Mouse (Mus musculus) neural tube, embryonic 11.5 days (tissue): Measurements from ENCODE around the gene Bmf. TPM values are rescaled to one million over a fixed set of nuclear protein-coding genes. Genes with fewer than 3 reads are reported as not detected.

Source experiments
- ATAC-seq: fragments of 200-750 bp; cut with Nextera tagmentation; 2 replicates; pipeline ENCODE4 v1.8.0; 2017; ENCODE audit warnings: moderate number of reproducible peaks, mild to moderate bottlenecking, moderate TSS enrichment, moderate library complexity; ENCODE audit not compliant: insufficient read depth, low FRiP score, low TSS enrichment
- DNase-seq: peaks from one replicate; pipeline ENCODE4 v3.0.0-alpha.2; 2015; ENCODE audit warnings: low spot score
- H3K27ac ChIP-seq: fragments of 300-500 bp; sonication (generic); 2 replicates; pipeline ENCODE4 v1.5.1; 2014; ENCODE audit warnings: low read depth, mild to moderate bottlenecking, low read length
- H3K27me3 ChIP-seq: fragments of 300-500 bp; sonication (generic); 2 replicates; pipeline ENCODE4 v1.6.1; 2014; ENCODE audit warnings: mild to moderate bottlenecking, low read length, mixed read lengths; ENCODE audit not compliant: control insufficient read depth, insufficient read depth
- H3K36me3 ChIP-seq: fragments of 300-500 bp; sonication (generic); 2 replicates; pipeline ENCODE4 v1.6.1; 2014; ENCODE audit warnings: mild to moderate bottlenecking, low read length, moderate library complexity, mixed read lengths; ENCODE audit not compliant: control insufficient read depth, insufficient read depth
- H3K4me1 ChIP-seq: fragments of 300-500 bp; sonication (generic); 2 replicates; pipeline ENCODE4 v1.6.1; 2014; ENCODE audit warnings: low read length, mixed read lengths; ENCODE audit not compliant: control insufficient read depth, insufficient read depth
- H3K4me2 ChIP-seq: fragments of 300-500 bp; sonication (generic); 2 replicates; pipeline ENCODE4 v1.6.1; 2014; ENCODE audit warnings: low read depth, mild to moderate bottlenecking, moderate library complexity
- H3K4me3 ChIP-seq: fragments of 300-500 bp; sonication (generic); 2 replicates; pipeline ENCODE4 v1.5.1; 2014; ENCODE audit warnings: low read depth, low read length
- H3K9ac ChIP-seq: fragments of 300-500 bp; sonication (generic); 2 replicates; pipeline ENCODE4 v1.6.1; 2014; ENCODE audit warnings: mild to moderate bottlenecking, low read length
- H3K9me3 ChIP-seq: fragments of 300-500 bp; sonication (generic); 2 replicates; pipeline ENCODE4 v1.6.1; 2016; ENCODE audit warnings: low read length; ENCODE audit not compliant: control insufficient read depth
- WGBS: fragments of 180-500 bp; shearing (Covaris S2); extraction: QIAGEN DNeasy Blood & Tissue Kit; methylation state at CpG from one replicate; pipeline ENCODE4 v1.1.7; 2014; 5-methylcytosine and 5-hydroxymethylcytosine counted together
- polyA plus RNA-seq: library from polyadenylated mRNA; unstranded; fragments of >200 nt; fragmentation: Nextera tagmentation; extraction: Ambion mirVana; gene quantifications from 2 replicates; pipeline ENCODE4 v1.2.1, GENCODE M21; 2014

The Bmf gene
- polyA plus RNA-seq, 1 experiment from 2014 or later: 5.9 TPM

- 0 out of 2 replicates have a peak overlapping the region, but pooled peaks have one; percentile 27 for H3K27ac ChIP-seq
- no peak for DNase-seq
- 48% methylated on average over 9 of the region's 9 CpGs for WGBS
Measured at GRCm38 (mm10) chr2:118539881-118540516, 9.5 kb downstream of the Bmf start.

GRCm38 (mm10) chr2:118539040-118539439, 10.4 kb downstream of the Bmf start:
- WGBS: 87% methylated on average over 8 of the region's 8 CpGs
- ATAC-seq (no peak), DNase-seq (no peak)
- Histone ChIP-seq H3K9ac (no peak overlapping the region), H3K36me3 (no peaks in the 10 kb centered on the region), H3K4me3 (no peak overlapping the region), H3K4me2 (no peak overlapping the region), H3K9me3 (no peaks in the 10 kb centered on the region), H3K27ac (no peak overlapping the region), H3K4me1 (peaks cover 17% of the 10 kb centered on the region), H3K27me3 (no peaks in the 10 kb centered on the region)

More at GRCm38 (mm10) chr2:118539881-118540516, 9.5 kb downstream of the Bmf start:
- Histone ChIP-seq H3K9me3 (no peaks in the 10 kb centered on the region), H3K4me1 (peaks cover 25% of the 10 kb centered on the region), H3K9ac (no peak overlapping the region), H3K27me3 (no peaks in the 10 kb centered on the region), H3K4me2 (no peak overlapping the region), H3K4me3 (no peak overlapping the region), H3K36me3 (no peaks in the 10 kb centered on the region)
- no peak for ATAC-seq

GRCm38 (mm10) chr2:118537226-118537625, 12.3 kb downstream of the Bmf start:
- peaks cover 30% of the 10 kb centered on the region for H3K4me1 ChIP-seq
- WGBS: 47% methylated on average over 4 of the region's 4 CpGs

GRCm38 (mm10) chr2:118536553-118536952, 12.9 kb downstream of the Bmf start:
- no peak for ATAC-seq
- no peaks in the 10 kb centered on the region for H3K9me3 ChIP-seq
- WGBS: 76% methylated on average over 8 of the region's 8 CpGs
- no peak overlapping the region for H3K4me2 ChIP-seq
- H3K4me3 ChIP-seq: no peak overlapping the region
- no peak for DNase-seq
- H3K36me3 ChIP-seq: no peaks in the 10 kb centered on the region
- peaks cover 37% of the 10 kb centered on the region for H3K4me1 ChIP-seq
- H3K27ac ChIP-seq: no peak overlapping the region
- no peak overlapping the region for H3K9ac ChIP-seq
- H3K27me3 ChIP-seq: no peaks in the 10 kb centered on the region

More at GRCm38 (mm10) chr2:118537226-118537625, 12.3 kb downstream of the Bmf start:
- Histone ChIP-seq H3K4me3 (no peak overlapping the region), H3K36me3 (no peaks in the 10 kb centered on the region), H3K27me3 (no peaks in the 10 kb centered on the region), H3K9me3 (no peaks in the 10 kb centered on the region), H3K4me2 (no peak overlapping the region), H3K9ac (no peak overlapping the region), H3K27ac (no peak overlapping the region)
- ATAC-seq (no peak), DNase-seq (no peak)

GRCm38 (mm10) chr2:118536111-118536510, 13.4 kb downstream of the Bmf start:
- H3K4me1 ChIP-seq: peaks cover 41% of the 10 kb centered on the region
- WGBS: 90% methylated on average over 6 of the region's 6 CpGs
- no peak overlapping the region for H3K27ac ChIP-seq
- H3K9me3 ChIP-seq: no peaks in the 10 kb centered on the region
- H3K4me3 ChIP-seq: no peak overlapping the region
- H3K4me2 ChIP-seq: no peak overlapping the region
- ATAC-seq (no peak), DNase-seq (no peak)
- no peak overlapping the region for H3K9ac ChIP-seq
- H3K36me3 ChIP-seq: no peaks in the 10 kb centered on the region
- no peaks in the 10 kb centered on the region for H3K27me3 ChIP-seq

GRCm38 (mm10) chr2:118533969-118534368, 15.5 kb downstream of the Bmf start:
- 63% methylated on average over 6 of the region's 6 CpGs for WGBS
- DNase-seq (no peak), ATAC-seq (no peak)
- Histone ChIP-seq H3K4me3 (no peak overlapping the region), H3K4me2 (no peak overlapping the region), H3K27ac (peak overlapping the region; percentile 86), H3K9me3 (no peaks in the 10 kb centered on the region), H3K27me3 (no peaks in the 10 kb centered on the region), H3K9ac (no peak overlapping the region), H3K4me1 (peaks cover 53% of the 10 kb centered on the region), H3K36me3 (no peaks in the 10 kb centered on the region)

GRCm38 (mm10) chr2:118532855-118533675, 16.4 kb downstream of the Bmf start:
- peaks cover 53% of the 10 kb centered on the region for H3K4me1 ChIP-seq
- H3K36me3 ChIP-seq: no peaks in the 10 kb centered on the region
- H3K27me3 ChIP-seq: no peaks in the 10 kb centered on the region
- ATAC-seq: peak; percentile 72
- H3K4me2 ChIP-seq: peak overlapping the region; percentile 16; the same call in 1 of the 2 replicates
- H3K4me3 ChIP-seq: no peak overlapping the region
- no peaks in the 10 kb centered on the region for H3K9me3 ChIP-seq
- 2% methylated on average over 6 of the region's 6 CpGs for WGBS
- H3K9ac ChIP-seq: peak overlapping the region; percentile 20
- peak; percentile 72 for DNase-seq
- H3K27ac ChIP-seq: peak overlapping the region; percentile 86

GRCm38 (mm10) chr2:118532401-118532800, 17.1 kb downstream of the Bmf start:
- no peaks in the 10 kb centered on the region for H3K9me3 ChIP-seq
- peaks cover 50% of the 10 kb centered on the region for H3K4me1 ChIP-seq
- no peaks in the 10 kb centered on the region for H3K27me3 ChIP-seq
- peak; percentile 10; the same call in 1 of the 2 replicates for ATAC-seq
- no peak for DNase-seq
- peak overlapping the region; percentile 20; the same call in 1 of the 2 replicates for H3K9ac ChIP-seq
- no peaks in the 10 kb centered on the region for H3K36me3 ChIP-seq
- no peak overlapping the region for H3K4me3 ChIP-seq
- H3K27ac ChIP-seq: peak overlapping the region; percentile 86
- peak overlapping the region; percentile 16; the same call in 1 of the 2 replicates for H3K4me2 ChIP-seq
- WGBS: 27% methylated on average over 10 of the region's 10 CpGs
